Mouse (Mus musculus) brain, embryonic 14.5 days (tissue): ENCODE results near the gene Sbk2.

Experiments
- CTCF ChIP-seq: fragments of 200-500 bp; IDR thresholded peaks from 2 replicates; pipeline ENCODE4 v1.5.1; 2012; ENCODE audit warnings: inconsistent platforms, mild to moderate bottlenecking, moderate library complexity, borderline replicate concordance; ENCODE audit not compliant: insufficient read depth, insufficient read length; ENCODE audit errors: extremely low read depth
- POLR2A ChIP-seq: fragments of 200-500 bp; IDR thresholded peaks from 2 replicates; pipeline ENCODE4 v1.6.1; 2012; ENCODE audit warnings: mild to moderate bottlenecking, inconsistent platforms, borderline replicate concordance; ENCODE audit not compliant: poor library complexity, insufficient read depth, insufficient read length, severe bottlenecking; ENCODE audit errors: extremely low read depth

DNA sequence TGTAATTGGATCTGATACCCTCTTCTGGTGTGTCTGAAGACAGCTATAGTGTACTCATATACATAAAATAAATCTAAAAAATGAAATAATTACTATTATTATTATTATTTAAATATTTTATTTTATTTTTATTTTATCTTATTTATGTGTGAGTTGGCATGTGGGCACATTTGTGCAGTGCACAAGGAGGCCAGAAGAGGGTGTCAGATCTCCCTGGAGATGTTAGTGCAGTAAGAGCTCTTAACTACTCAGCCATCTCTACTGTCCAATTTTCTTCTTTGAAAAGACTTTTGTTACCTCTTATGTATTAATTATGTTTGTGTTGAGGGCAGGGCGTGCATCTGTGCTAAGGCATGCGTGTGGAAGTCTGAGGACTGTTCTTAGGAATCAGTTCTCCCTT lies 35.7 kb upstream of the Sbk2 start:
- peak; percentile 7; the same call in 1 of the 2 replicates for TF ChIP-seq CTCF
- TF ChIP-seq POLR2A: no peak
